Comparison of ENCODE assay signal across 7 mouse cellular contexts in the genomic region with DNA sequence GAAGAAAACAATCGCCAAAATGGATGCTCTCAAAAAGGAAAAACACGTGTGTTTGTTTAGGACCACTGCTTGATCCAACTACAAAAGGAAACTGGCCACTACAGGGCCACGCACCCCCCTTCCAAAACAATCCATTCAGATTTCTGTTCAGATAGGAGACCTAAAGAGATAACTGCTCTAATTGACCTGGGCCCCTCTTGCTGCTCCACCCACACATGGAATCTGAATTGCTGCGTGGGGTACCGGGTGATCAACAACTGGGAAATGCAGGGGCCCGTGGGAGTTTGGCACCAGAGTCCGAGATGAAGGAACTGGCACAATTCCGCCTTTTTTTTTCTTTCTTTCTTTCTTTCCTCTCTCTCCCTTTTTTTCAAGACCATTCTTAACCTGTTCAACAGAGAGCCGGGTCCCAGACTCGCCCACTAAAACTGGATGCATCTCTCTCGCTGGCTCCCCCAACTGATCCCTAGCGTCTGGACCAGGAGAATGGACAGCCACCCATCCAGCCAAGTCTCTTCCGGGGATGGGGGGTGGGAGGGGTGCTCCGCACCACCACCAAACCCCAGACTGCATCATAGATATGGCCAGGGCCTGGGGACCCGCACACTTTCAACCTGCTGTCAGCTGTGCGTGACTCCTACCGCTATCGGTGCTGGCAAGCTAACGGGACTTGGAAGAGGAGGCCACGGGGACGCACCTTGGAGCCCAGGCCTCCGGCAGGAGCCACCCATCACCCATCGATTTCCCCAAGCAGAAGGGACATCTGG. TPM values are rescaled to one million over a fixed set of nuclear protein-coding genes. Genes with fewer than 3 reads are reported as not detected.
DNase-seq lines count a peak whose midpoint lies in the region; ATAC-seq lines count a peak whose summit lies in the region.

No protein-coding gene starts in this region.

- under 1% methylated on average over 23 of the region's 23 CpGs for WGBS in embryonic facial prominence, embryonic 10.5 days
- 2% methylated on average over 23 of the region's 23 CpGs for WGBS in hindbrain, embryonic 13.5 days
- 2% methylated on average over 23 of the region's 23 CpGs for WGBS in midbrain, embryonic 15.5 days

- ATAC-seq in hindbrain, embryonic 13.5 days (ENCODE audit: low FRiP score) = no peak
- no peak for ATAC-seq in midbrain, embryonic 15.5 days (replicated peaks)

- no peaks in the 10 kb centered on the region for H3K36me3 ChIP-seq in embryonic facial prominence, embryonic 10.5 days (replicated peaks)
- H3K36me3 ChIP-seq in hindbrain, embryonic 13.5 days = no peaks in the 10 kb centered on the region
- H3K36me3 ChIP-seq in midbrain, embryonic 15.5 days (replicated peaks) = no peaks in the 10 kb centered on the region

- peak overlapping the region; percentile 72; the same call in 1 of the 2 replicates for H3K9ac ChIP-seq in hindbrain, embryonic 13.5 days
- H3K9ac ChIP-seq in midbrain, embryonic 15.5 days = no peak overlapping the region

- no peaks in the 10 kb centered on the region for H3K9me3 ChIP-seq in embryonic facial prominence, embryonic 10.5 days
- H3K9me3 ChIP-seq in hindbrain, embryonic 13.5 days = no peaks in the 10 kb centered on the region
- no peaks in the 10 kb centered on the region for H3K9me3 ChIP-seq in midbrain, embryonic 15.5 days

- peaks cover 97% of the 10 kb centered on the region for H3K27me3 ChIP-seq in embryonic facial prominence, embryonic 10.5 days (replicated peaks; ENCODE audit: low read depth, poor library complexity, severe bottlenecking)
- H3K27me3 ChIP-seq in hindbrain, embryonic 13.5 days = peaks cover 80% of the 10 kb centered on the region
- H3K27me3 ChIP-seq in midbrain, embryonic 15.5 days (replicated peaks) = peaks cover 55% of the 10 kb centered on the region

- peaks cover 47% of the 10 kb centered on the region for H3K4me1 ChIP-seq in embryonic facial prominence, embryonic 10.5 days
- H3K4me1 ChIP-seq in hindbrain, embryonic 13.5 days (replicated peaks) = peaks cover 41% of the 10 kb centered on the region
- H3K4me1 ChIP-seq in midbrain, embryonic 15.5 days = peaks cover 39% of the 10 kb centered on the region

- intact Hi-C loops in left cerebral cortex, postnatal 36 days (cut with DNase I) = loop anchor here (10.0 kb wide), 3 partner anchors 209 to 641 kb away; no protein-coding TSS in a partner anchor
- intact Hi-C loops in left cerebral cortex, postnatal 4 days (cut with DNase I) = loop anchor here (10.0 kb wide), 2 partner anchors 521 to 641 kb away; no protein-coding TSS in a partner anchor

- peak; percentile 19 to 44 for DNase-seq in left cerebral cortex, postnatal 36 days (ENCODE audit: low spot score in 2 of 2)
- DNase-seq in left cerebral cortex, postnatal 4 days = no peak
- peak; percentile 44 for DNase-seq in embryonic facial prominence, embryonic 10.5 days (ENCODE audit: low spot score)
- no peak for DNase-seq in ovary, postnatal 14 days (ENCODE audit: low spot score)
- no peak for DNase-seq in cerebellum, postnatal 4 days (ENCODE audit: low spot score in 2 of 2)

- H3K4me3 ChIP-seq in embryonic facial prominence, embryonic 10.5 days = peak overlapping the region; percentile 74
- H3K4me3 ChIP-seq in hindbrain, embryonic 13.5 days = peak overlapping the region; percentile 63
- H3K4me3 ChIP-seq in midbrain, embryonic 15.5 days = peak overlapping the region; percentile 69

- peak overlapping the region; percentile 84; the same call in 1 of the 2 replicates for H3K27ac ChIP-seq in embryonic facial prominence, embryonic 10.5 days (replicated peaks)
- no peak overlapping the region for H3K27ac ChIP-seq in hindbrain, embryonic 13.5 days
- no peak overlapping the region for H3K27ac ChIP-seq in midbrain, embryonic 15.5 days

- H3K4me2 ChIP-seq in hindbrain, embryonic 13.5 days = peak overlapping the region; percentile 96
- peak overlapping the region; percentile 90 for H3K4me2 ChIP-seq in midbrain, embryonic 15.5 days

RNA-seq across cellular contexts. Expression of a gene that starts 43.2 kb away (rescaled TPM):
- 10 to 100 TPM; 12.9 to 13.7 TPM for total RNA-seq in left cerebral cortex, postnatal 36 days (2021)
- 10 to 100 TPM; 20.2 to 24.4 TPM for total RNA-seq in left cerebral cortex, postnatal 4 days (2021)
- 24.6 and 27.5 TPM in 2 replicates for polyA plus RNA-seq in embryonic facial prominence, embryonic 10.5 days (2016; fragmentation: Nextera tagmentation; extraction: Ambion mirVana)
- polyA plus RNA-seq in hindbrain, embryonic 13.5 days (2015; fragmentation: Nextera tagmentation; extraction: Ambion mirVana) = 22.0 and 22.2 TPM in 2 replicates
- polyA plus RNA-seq in midbrain, embryonic 15.5 days (2015; fragmentation: Nextera tagmentation; extraction: Ambion mirVana) = 20.3 and 21.5 TPM in 2 replicates

Comparison
In these comparisons a context has a peak if more than half of its experiments do, and no peak if none do; other contexts are left out.
1. DNase-seq: peak in left cerebral cortex, postnatal 36 days (2 of 2) and embryonic facial prominence, embryonic 10.5 days (single experiment); none in left cerebral cortex, postnatal 4 days (single experiment), ovary, postnatal 14 days (single experiment) and cerebellum, postnatal 4 days (0 of 2).
2. Peak in every context shown above with its lines, with median percentiles within 50 percentile points of each other: H3K4me3 ChIP-seq.